In genomic region chr4:62492682-62493081, GRCm38 (mm10) we compare ENCODE assay signal across 19 mouse cellular contexts. TPM values are rescaled to one million over a fixed set of nuclear protein-coding genes. Genes with fewer than 3 reads are reported as not detected.
"Had no signal": no experiment of that assay in that cellular context is flagged by ENCODE, and none has a peak within 500 bp of the region (broad histone marks: within the 10 kb centered on the region; RNA-seq: fewer than 3 reads in every experiment).

No protein-coding gene starts in this region.

- H3K9me3 ChIP-seq: limb, embryonic 12.5 days; liver, embryonic 13.5 days; lung, embryonic 15.5 days; megakaryocyte, embryonic 14.5 days; midbrain, embryonic 15.5 days; neural tube, embryonic 12.5 days had no signal

- H3K27me3 ChIP-seq: limb, embryonic 12.5 days; liver, embryonic 13.5 days; lung, embryonic 15.5 days; midbrain, embryonic 15.5 days; neural tube, embryonic 12.5 days had no signal

- H3K36me3 ChIP-seq: liver, embryonic 13.5 days had no signal

- H3K4me2 ChIP-seq: limb, embryonic 12.5 days; liver, embryonic 13.5 days; lung, embryonic 15.5 days; midbrain, embryonic 11.5 days; midbrain, embryonic 15.5 days; neural tube, embryonic 12.5 days had no signal

- H3K9ac ChIP-seq: limb, embryonic 12.5 days; liver, embryonic 13.5 days; liver, postnatal 0 days; lung, embryonic 15.5 days; midbrain, embryonic 15.5 days; neural tube, embryonic 12.5 days had no signal

- H3K27ac ChIP-seq: limb, embryonic 12.5 days; liver, embryonic 13.5 days; lung, embryonic 15.5 days; macrophage; midbrain, embryonic 15.5 days; neural tube, embryonic 12.5 days; stomach, postnatal 0 days had no signal

- H3K4me1 ChIP-seq: limb, embryonic 12.5 days; liver, embryonic 13.5 days; midbrain, embryonic 15.5 days; neural tube, embryonic 12.5 days had no signal

- DNase-seq: kidney, adult 18-20 months; kidney, postnatal 10 days; kidney, postnatal 4 days; liver; liver, embryonic 13.5 days; liver, postnatal 0 days; lung, postnatal 14 days; thymus, adult 18-20 months; thymus, postnatal 14 days had no signal

- ATAC-seq: liver, postnatal 0 days; midbrain, embryonic 15.5 days had no signal

- H3K4me3 ChIP-seq: limb, embryonic 12.5 days; liver, embryonic 13.5 days; lung, embryonic 15.5 days; megakaryocyte, embryonic 14.5 days; midbrain, embryonic 15.5 days; neural tube, embryonic 12.5 days had no signal

RNA-seq across cellular contexts. Expression of gene Hdhd3, which starts 10.6 kb away (rescaled TPM):
- total RNA-seq: neutrophil, adult 5-6 weeks had no signal

RNA-seq across cellular contexts. Expression of gene Wdr31, which starts 22.0 kb away (rescaled TPM):
- total RNA-seq: monocyte, adult 5-6 weeks had no signal
